8 mouse cellular contexts compared by ENCODE assay signal in the genomic region with DNA sequence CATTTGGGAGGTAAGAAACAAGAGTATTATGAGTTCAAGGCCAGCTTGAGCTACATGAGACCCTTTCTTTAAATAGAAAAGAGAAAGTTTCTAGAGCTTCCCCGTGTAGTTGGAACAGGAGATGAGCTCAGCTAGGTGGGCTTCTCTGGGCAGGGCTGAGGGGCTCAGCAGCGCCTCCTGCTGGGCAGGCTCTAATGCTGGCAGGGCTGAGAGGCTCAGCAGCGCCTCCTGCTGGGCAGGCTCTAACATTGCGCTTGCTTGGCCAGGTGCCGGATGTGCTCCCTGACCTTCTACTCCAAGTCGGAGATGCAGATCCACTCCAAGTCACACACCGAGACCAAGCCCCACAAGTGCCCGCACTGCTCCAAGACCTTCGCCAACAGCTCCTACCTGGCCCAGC. TPM values are rescaled to one million over a fixed set of nuclear protein-coding genes. Genes with fewer than 3 reads are reported as not detected.
DNase-seq lines count a peak whose midpoint lies in the region; TF ChIP-seq lines count a peak whose summit lies in the region.
"Not testable (repeated sequence)": the region's sequence is repeated elsewhere in the genome, so short reads cannot be mapped to it uniquely, and the experiment has no call there.

No protein-coding gene starts in this region.

- not testable (repeated sequence) for TF ChIP-seq POLR2A in MEL (IDR thresholded peaks at IDR 0.05; ENCODE audit: control insufficient read depth in 1 of 2, insufficient read depth in 1 of 2, low read depth in 1 of 2, low read length in 2 of 2, poor library complexity in 1 of 2); brain, embryonic 14.5 days (IDR thresholded peaks at IDR 0.05; ENCODE audit: borderline replicate concordance, extremely low read depth, insufficient read depth, insufficient read length, poor library complexity, severe bottlenecking); embryonic fibroblast, embryonic 13.5 days (IDR thresholded peaks at IDR 0.05; ENCODE audit: low read depth, low read length)

- not testable (repeated sequence) for H3K4me3 ChIP-seq in MEL (ENCODE audit: control insufficient read depth in 1 of 2, insufficient read depth in 1 of 2, low read depth in 2 of 2, low read length in 2 of 2); embryonic fibroblast, embryonic 13.5 days (ENCODE audit: insufficient read depth, low read length)

- peak; percentile 6; the same call in 1 of the 2 replicates for TF ChIP-seq RAD21 in MEL (IDR thresholded peaks at IDR 0.05; ENCODE audit: low read depth, low read length)

- DNase-seq in MEL (ENCODE audit: low read depth, low spot score): peak; percentile 58
- peak; percentile 47 for DNase-seq in brain, embryonic 14.5 days (ENCODE audit: low read depth)
- DNase-seq in heart, postnatal 14 days: peak; percentile 64 to 77
- peak; percentile 76 to 78 for DNase-seq in kidney, postnatal 4 days
- peak; percentile 62 for DNase-seq in lung, postnatal 14 days
- peak; percentile 82 for DNase-seq in retina, embryonic 14.5 days (ENCODE audit: low spot score)
- peak; percentile 45 for DNase-seq in urinary bladder, postnatal 14 days (ENCODE audit: low spot score)

- not testable (repeated sequence) for H3K79me2 ChIP-seq in MEL (ENCODE audit: control insufficient read depth, insufficient read depth, low read length, poor library complexity)

- not testable (repeated sequence) for H3K4me1 ChIP-seq in MEL (ENCODE audit: control insufficient read depth in 1 of 2, insufficient read depth in 2 of 2, low read length in 2 of 2); embryonic fibroblast, embryonic 13.5 days (ENCODE audit: control insufficient read depth, insufficient read depth, low read length)

- not testable (repeated sequence) for H3K9me3 ChIP-seq in MEL (replicated peaks; ENCODE audit: insufficient read depth, low read length)

- TF ChIP-seq CTCF in MEL (IDR thresholded peaks at IDR 0.05 in 2 of 3, conservative IDR thresholded peaks at IDR 0.05 in 1 of 3; ENCODE audit: control insufficient read depth in 1 of 3, insufficient read depth in 1 of 3, low read depth in 2 of 3, low read length in 3 of 3, poor library complexity in 1 of 3, severe bottlenecking in 1 of 3): peak; percentile 73 to 83 (median 82)
- TF ChIP-seq CTCF in brain, embryonic 14.5 days (IDR thresholded peaks at IDR 0.05; ENCODE audit: borderline replicate concordance, extremely low read depth, insufficient read depth, insufficient read length): peak; percentile 90
- peak; percentile 87 for TF ChIP-seq CTCF in embryonic fibroblast, embryonic 13.5 days (IDR thresholded peaks at IDR 0.05; ENCODE audit: borderline replicate concordance, insufficient read depth, low read length)

- peaks cover 0 to 22% of the 10 kb centered on the region in 2 experiments; a peak in 2 of 4 replicates for H3K36me3 ChIP-seq in MEL (ENCODE audit: control insufficient read depth in 1 of 2, insufficient read depth in 2 of 2, low read length in 2 of 2)

- not testable (repeated sequence) for H3K9ac ChIP-seq in MEL (ENCODE audit: control insufficient read depth, low read depth, low read length, poor library complexity, severe bottlenecking)

- not testable (repeated sequence) for H3K27ac ChIP-seq in MEL (ENCODE audit: control insufficient read depth, low read depth, low read length); embryonic fibroblast, embryonic 13.5 days (ENCODE audit: insufficient read depth, low read length)

- intact Hi-C loops in heart, postnatal 14 days (cut with DNase I): loop anchor here (5.0 kb wide), 1 partner anchor 128 kb away; no protein-coding TSS in a partner anchor

- not testable (repeated sequence) for TF ChIP-seq EP300 in MEL (IDR thresholded peaks at IDR 0.05; ENCODE audit: low read depth in 1 of 2, low read length in 2 of 2)

- not testable (repeated sequence) for H3K27me3 ChIP-seq in MEL (ENCODE audit: control insufficient read depth in 1 of 2, insufficient read depth in 2 of 2, low read length in 2 of 2)

TF ChIP-seq in MEL, 35 proteins besides CTCF, POLR2A, EP300 and RAD21:
- peak; percentile 44 for TF ChIP-seq SMC3 (IDR thresholded peaks at IDR 0.05; ENCODE audit: low read depth, low read length)

RNA-seq across cellular contexts. Expression of a gene that starts 9.0 kb away (rescaled TPM):
- total RNA-seq in MEL (2012; rRNA removed): 26.3 and 29.5 TPM in 2 replicates
- 10 to 100 TPM in 1 of 2 experiments, not detected in 1; 34.9 TPM for polyA plus RNA-seq in MEL (2012; ENCODE audit: insufficient read depth in 1 of 2, insufficient read length in 2 of 2, low read depth in 1 of 2, low replicate concordance in 2 of 2, missing spikeins in 1 of 2)
- 127 and 169 TPM in 2 replicates for polyA plus RNA-seq in brain, embryonic 14.5 days (2012; rRNA removed)
- polyA plus RNA-seq in embryonic fibroblast, embryonic 13.5 days (2011; ENCODE audit: insufficient read length, low read depth, missing spikeins): 48.3 and 52.2 TPM in 2 replicates
- 10 to 100 TPM; 40.6 to 41.9 TPM for total RNA-seq in heart, postnatal 14 days (2021)

RNA-seq across cellular contexts. Expression of a gene that starts 19.0 kb away (rescaled TPM):
- 1.2 and 3.3 TPM in 2 replicates for total RNA-seq in MEL (2012; rRNA removed)
- polyA plus RNA-seq in MEL (2012; ENCODE audit: insufficient read depth in 1 of 2, insufficient read length in 2 of 2, low read depth in 1 of 2, low replicate concordance in 2 of 2, missing spikeins in 1 of 2): 1 to 10 TPM in 1 of 2 experiments, not detected in 1; 5.3 TPM
- 29.5 and 32.6 TPM in 2 replicates for polyA plus RNA-seq in brain, embryonic 14.5 days (2012; rRNA removed)
- 2.5 and 5.4 TPM in 2 replicates for polyA plus RNA-seq in embryonic fibroblast, embryonic 13.5 days (2011; ENCODE audit: insufficient read length, low read depth, missing spikeins)
- 1 to 10 TPM; 3.8 to 4.5 TPM for total RNA-seq in heart, postnatal 14 days (2021)

RNA-seq across cellular contexts. Expression of a gene that starts 21.6 kb away (rescaled TPM):
- total RNA-seq in MEL (2012; rRNA removed): 19.2 and 19.5 TPM in 2 replicates
- polyA plus RNA-seq in MEL (2012; ENCODE audit: insufficient read depth in 1 of 2, insufficient read length in 2 of 2, low read depth in 1 of 2, low replicate concordance in 2 of 2, missing spikeins in 1 of 2): 10 to 100 TPM in 1 of 2 experiments, not detected in 1; 57.4 TPM
- 107 and 118 TPM in 2 replicates for polyA plus RNA-seq in brain, embryonic 14.5 days (2012; rRNA removed)
- polyA plus RNA-seq in embryonic fibroblast, embryonic 13.5 days (2011; ENCODE audit: insufficient read length, low read depth, missing spikeins): 46.3 and 63.5 TPM in 2 replicates
- total RNA-seq in heart, postnatal 14 days (2021): 10 to 100 TPM; 24.4 to 24.8 TPM

RNA-seq across cellular contexts. Expression of a gene that starts 34.0 kb away (rescaled TPM):
- 0.19 and 0.33 TPM in 2 replicates for total RNA-seq in MEL (2012; rRNA removed)
- 1 to 10 TPM in 1 of 2 experiments, not detected in 1; 5.5 TPM for polyA plus RNA-seq in MEL (2012; ENCODE audit: insufficient read depth in 1 of 2, insufficient read length in 2 of 2, low read depth in 1 of 2, low replicate concordance in 2 of 2, missing spikeins in 1 of 2)
- 49.8 and 68.1 TPM in 2 replicates for polyA plus RNA-seq in brain, embryonic 14.5 days (2012; rRNA removed)
- 1.9 TPM in 1 of 2 replicates, not detected in the other for polyA plus RNA-seq in embryonic fibroblast, embryonic 13.5 days (2011; ENCODE audit: insufficient read length, low read depth, missing spikeins)
- under 1 TPM; 0.60 to 0.66 TPM for total RNA-seq in heart, postnatal 14 days (2021)

RNA-seq across cellular contexts. Expression of a gene that starts 37.2 kb away (rescaled TPM):
- total RNA-seq in MEL (2012; rRNA removed): 2.8 and 3.5 TPM in 2 replicates
- 10 to 100 TPM in 1 of 2 experiments, not detected in 1; 16.2 TPM for polyA plus RNA-seq in MEL (2012; ENCODE audit: insufficient read depth in 1 of 2, insufficient read length in 2 of 2, low read depth in 1 of 2, low replicate concordance in 2 of 2, missing spikeins in 1 of 2)
- 1.0 and 1.2 TPM in 2 replicates for polyA plus RNA-seq in brain, embryonic 14.5 days (2012; rRNA removed)
- polyA plus RNA-seq in embryonic fibroblast, embryonic 13.5 days (2011; ENCODE audit: insufficient read length, low read depth, missing spikeins): not detected in 2 replicates
- total RNA-seq in heart, postnatal 14 days (2021): under 1 TPM; 0.41 to 0.83 TPM
